Mouse (Mus musculus) G1E (cell line): ENCODE data around the gene Hcn1.

Experiments
- CTCF ChIP-seq: IDR thresholded peaks from 2 replicates; pipeline ENCODE4 v1.5.1; 2012; ENCODE audit warnings: low read depth, low read length, inconsistent platforms, mixed read lengths
- GATA1 ChIP-seq: IDR thresholded peaks from 2 replicates; pipeline ENCODE4 v1.6.1; 2012; ENCODE audit warnings: borderline replicate concordance, low read length, inconsistent platforms, mixed read lengths
- POLR2AphosphoS5 ChIP-seq: IDR thresholded peaks from 2 replicates; pipeline ENCODE4 v1.6.1; 2012; ENCODE audit warnings: low read depth, low read length, inconsistent platforms; ENCODE audit not compliant: insufficient replicate concordance

DNA sequence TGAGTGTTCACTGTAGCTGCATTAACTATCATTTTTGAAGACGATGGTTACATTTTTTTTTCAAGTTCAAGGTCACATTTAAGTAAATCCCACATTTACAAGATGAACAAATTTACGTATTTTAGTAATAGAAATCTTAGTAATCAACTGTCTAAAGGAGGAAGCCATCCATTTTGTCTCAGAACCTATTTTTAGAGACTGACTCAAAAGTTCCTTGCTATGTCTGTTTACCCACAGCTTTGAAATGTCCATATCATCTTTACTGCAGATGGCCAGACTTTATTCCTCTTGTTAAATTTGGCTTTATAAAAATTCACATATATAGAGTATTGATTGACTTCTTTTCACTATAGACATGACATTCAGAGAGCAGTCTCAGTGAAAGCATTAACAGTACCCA, 126.3 kb downstream of the Hcn1 start:
- no peak for TF ChIP-seq GATA1
- no peak for TF ChIP-seq POLR2AphosphoS5
- no peak for TF ChIP-seq CTCF
